Mouse (Mus musculus) embryonic facial prominence, embryonic 13.5 days (tissue): ENCODE data around the gene Rapgef6. TPM values are rescaled to one million over a fixed set of nuclear protein-coding genes. Genes with fewer than 3 reads are reported as not detected.

Experiments
- ATAC-seq: fragments of 200-750 bp; cut with Nextera tagmentation; 2 replicates; pipeline ENCODE4 v1.8.0; 2017; ENCODE audit warnings: low read depth; ENCODE audit not compliant: insufficient number of reproducible peaks, insufficient read depth, low FRiP score, low TSS enrichment
- H3K27ac ChIP-seq: fragments of 300-500 bp; sonication (generic); 2 replicates; pipeline ENCODE4 v1.5.1; 2015; ENCODE audit warnings: moderate library complexity, mild to moderate bottlenecking, inconsistent platforms
- H3K27me3 ChIP-seq: fragments of 300-500 bp; sonication (generic); 2 replicates; pipeline ENCODE4 v1.6.1; 2015; ENCODE audit warnings: mild to moderate bottlenecking, inconsistent platforms
- H3K36me3 ChIP-seq: fragments of 300-500 bp; sonication (generic); 2 replicates; pipeline ENCODE4 v1.6.1; 2015; ENCODE audit warnings: mild to moderate bottlenecking, inconsistent platforms
- H3K4me1 ChIP-seq: fragments of 300-500 bp; sonication (generic); 2 replicates; pipeline ENCODE4 v1.6.1; 2015; ENCODE audit warnings: inconsistent platforms
- H3K4me2 ChIP-seq: fragments of 300-500 bp; sonication (generic); 2 replicates; pipeline ENCODE4 v1.6.1; 2015; ENCODE audit warnings: moderate library complexity, mild to moderate bottlenecking, inconsistent platforms
- H3K4me3 ChIP-seq: fragments of 300-500 bp; sonication (generic); 2 replicates; pipeline ENCODE4 v1.5.1; 2015; ENCODE audit warnings: mild to moderate bottlenecking, inconsistent platforms
- H3K9ac ChIP-seq: fragments of 300-500 bp; sonication (generic); 2 replicates; pipeline ENCODE4 v1.6.1; 2015; ENCODE audit warnings: mild to moderate bottlenecking, inconsistent platforms
- H3K9me3 ChIP-seq: fragments of 300-500 bp; sonication (generic); 2 replicates; pipeline ENCODE4 v1.6.1; 2016; ENCODE audit warnings: inconsistent platforms
- WGBS: fragments of 180-500 bp; shearing (Covaris S2); methylation state at CpG from one replicate; pipeline ENCODE4 v1.1.7; 2015; ENCODE audit warnings: mixed read lengths; 5-methylcytosine and 5-hydroxymethylcytosine counted together
- polyA plus RNA-seq: library from polyadenylated mRNA; unstranded; fragments of >200 nt; fragmentation: Nextera tagmentation; extraction: Ambion mirVana; gene quantifications from 2 replicates; pipeline ENCODE4 v1.2.1, GENCODE M21; 2015

Rapgef6 gene
- polyA plus RNA-seq, 1 experiment from 2014 or later = 40.5 TPM

GRCm38 (mm10) chr11:54724353-54725034 is 201.8 kb downstream of the Rapgef6 start:
- no peaks in the 10 kb centered on the region for H3K27me3 ChIP-seq
- H3K4me2 ChIP-seq = no peak overlapping the region
- 90% methylated on average over 4 of the region's 4 CpGs for WGBS
- no peaks in the 10 kb centered on the region for H3K9me3 ChIP-seq
- H3K36me3 ChIP-seq = peaks cover 70% of the 10 kb centered on the region
- H3K4me1 ChIP-seq = no peaks in the 10 kb centered on the region
- H3K27ac ChIP-seq = no peak overlapping the region
- no peak overlapping the region for H3K9ac ChIP-seq
- no peak for ATAC-seq
- H3K4me3 ChIP-seq = no peak overlapping the region

GRCm38 (mm10) chr11:54726571-54727062 is 204.0 kb downstream of the Rapgef6 start:
- Histone ChIP-seq H3K27me3 (no peaks in the 10 kb centered on the region), H3K4me1 (no peaks in the 10 kb centered on the region), H3K4me2 (no peak overlapping the region), H3K4me3 (no peak overlapping the region), H3K27ac (no peak overlapping the region), H3K9ac (no peak overlapping the region), H3K9me3 (no peaks in the 10 kb centered on the region), H3K36me3 (peaks cover 55% of the 10 kb centered on the region)
- no peak for ATAC-seq
- WGBS = 86% methylated on average over 3 of the region's 3 CpGs

GRCm38 (mm10) chr11:54727327-54727901 is 204.8 kb downstream of the Rapgef6 start:
- H3K9me3 ChIP-seq = no peaks in the 10 kb centered on the region
- no peak overlapping the region for H3K9ac ChIP-seq
- no peak overlapping the region for H3K4me2 ChIP-seq
- no peak overlapping the region for H3K4me3 ChIP-seq
- 81% methylated on average over 5 of the region's 5 CpGs for WGBS
- no peaks in the 10 kb centered on the region for H3K27me3 ChIP-seq
- H3K4me1 ChIP-seq = no peaks in the 10 kb centered on the region
- ATAC-seq = no peak
- H3K27ac ChIP-seq = no peak overlapping the region
- peaks cover 47% of the 10 kb centered on the region for H3K36me3 ChIP-seq

- Histone ChIP-seq H3K27me3 (no peaks in the 10 kb centered on the region), H3K4me3 (no peak overlapping the region), H3K36me3 (peaks cover 39% of the 10 kb centered on the region), H3K9ac (no peak overlapping the region), H3K4me1 (no peaks in the 10 kb centered on the region), H3K9me3 (no peaks in the 10 kb centered on the region), H3K27ac (no peak overlapping the region), H3K4me2 (no peak overlapping the region)
- no peak for ATAC-seq
- 87% methylated on average over 2 of the region's 2 CpGs for WGBS
Measured at GRCm38 (mm10) chr11:54728371-54728770, 205.7 kb downstream of the Rapgef6 start.

GRCm38 (mm10) chr11:54729311-54729710 is 206.7 kb downstream of the Rapgef6 start:
- no peaks in the 10 kb centered on the region for H3K27me3 ChIP-seq
- peaks cover 38% of the 10 kb centered on the region for H3K36me3 ChIP-seq
- no peak overlapping the region for H3K4me3 ChIP-seq
- no peak overlapping the region for H3K4me2 ChIP-seq
- 86% methylated on average over 3 of the region's 3 CpGs for WGBS
- no peak for ATAC-seq
- H3K9ac ChIP-seq = no peak overlapping the region
- H3K9me3 ChIP-seq = no peaks in the 10 kb centered on the region
- no peak overlapping the region for H3K27ac ChIP-seq
- no peaks in the 10 kb centered on the region for H3K4me1 ChIP-seq

GRCm38 (mm10) chr11:54730931-54731330 is 208.3 kb downstream of the Rapgef6 start:
- H3K4me3 ChIP-seq = no peak overlapping the region
- no peaks in the 10 kb centered on the region for H3K27me3 ChIP-seq
- H3K36me3 ChIP-seq = peaks cover 47% of the 10 kb centered on the region
- H3K4me1 ChIP-seq = no peaks in the 10 kb centered on the region
- H3K9ac ChIP-seq = no peak overlapping the region
- H3K27ac ChIP-seq = no peak overlapping the region
- no peaks in the 10 kb centered on the region for H3K9me3 ChIP-seq
- WGBS = 88% methylated on average over 5 of the region's 5 CpGs
- H3K4me2 ChIP-seq = no peak overlapping the region
- no peak for ATAC-seq

GRCm38 (mm10) chr11:54731367-54731766 is 208.7 kb downstream of the Rapgef6 start:
- H3K4me3 ChIP-seq = no peak overlapping the region
- H3K9ac ChIP-seq = no peak overlapping the region
- no peaks in the 10 kb centered on the region for H3K9me3 ChIP-seq
- peaks cover 47% of the 10 kb centered on the region for H3K36me3 ChIP-seq
- H3K27me3 ChIP-seq = no peaks in the 10 kb centered on the region
- no peak overlapping the region for H3K4me2 ChIP-seq
- 89% methylated on average over 7 of the region's 7 CpGs for WGBS
- H3K27ac ChIP-seq = no peak overlapping the region
- H3K4me1 ChIP-seq = no peaks in the 10 kb centered on the region
- no peak for ATAC-seq

GRCm38 (mm10) chr11:54733546-54733945 is 210.9 kb downstream of the Rapgef6 start:
- no peak overlapping the region for H3K4me3 ChIP-seq
- no peak overlapping the region for H3K9ac ChIP-seq
- no peaks in the 10 kb centered on the region for H3K4me1 ChIP-seq
- H3K36me3 ChIP-seq = peaks cover 30% of the 10 kb centered on the region
- H3K4me2 ChIP-seq = no peak overlapping the region
- WGBS = 76% methylated on average over 7 of the region's 7 CpGs
- no peak overlapping the region for H3K27ac ChIP-seq
- ATAC-seq = no peak
- H3K27me3 ChIP-seq = no peaks in the 10 kb centered on the region
- no peaks in the 10 kb centered on the region for H3K9me3 ChIP-seq

- Histone ChIP-seq H3K4me3 (no peak overlapping the region), H3K27ac (no peak overlapping the region), H3K9me3 (no peaks in the 10 kb centered on the region), H3K4me1 (no peaks in the 10 kb centered on the region), H3K4me2 (no peak overlapping the region), H3K36me3 (peaks cover 37% of the 10 kb centered on the region), H3K9ac (no peak overlapping the region), H3K27me3 (no peaks in the 10 kb centered on the region)
- ATAC-seq = no peak
- 79% methylated on average over 1 of the region's 1 CpGs for WGBS
Measured at GRCm38 (mm10) chr11:54735114-54735513, 212.5 kb downstream of the Rapgef6 start.

- no peak for ATAC-seq
- H3K36me3 ChIP-seq = peaks cover 45% of the 10 kb centered on the region
Measured at GRCm38 (mm10) chr11:54736903-54737302, 214.3 kb downstream of the Rapgef6 start.

GRCm38 (mm10) chr11:54739012-54739750 is 216.5 kb downstream of the Rapgef6 start:
- no peak overlapping the region for H3K4me2 ChIP-seq
- ATAC-seq = no peak
- H3K9ac ChIP-seq = no peak overlapping the region
- peaks cover 49% of the 10 kb centered on the region for H3K36me3 ChIP-seq
- no peaks in the 10 kb centered on the region for H3K27me3 ChIP-seq
- H3K4me3 ChIP-seq = no peak overlapping the region
- H3K4me1 ChIP-seq = no peaks in the 10 kb centered on the region
- WGBS = 91% methylated on average over 4 of the region's 4 CpGs
- H3K27ac ChIP-seq = no peak overlapping the region
- no peaks in the 10 kb centered on the region for H3K9me3 ChIP-seq

More at GRCm38 (mm10) chr11:54736903-54737302, 214.3 kb downstream of the Rapgef6 start:
- Histone ChIP-seq H3K9me3 (no peaks in the 10 kb centered on the region), H3K4me1 (no peaks in the 10 kb centered on the region), H3K27ac (no peak overlapping the region), H3K27me3 (no peaks in the 10 kb centered on the region), H3K4me2 (no peak overlapping the region), H3K9ac (no peak overlapping the region), H3K4me3 (no peak overlapping the region)
- 84% methylated on average over 5 of the region's 5 CpGs for WGBS

- Histone ChIP-seq H3K4me3 (no peak overlapping the region), H3K9me3 (no peaks in the 10 kb centered on the region), H3K4me1 (no peaks in the 10 kb centered on the region), H3K4me2 (no peak overlapping the region), H3K27ac (no peak overlapping the region), H3K9ac (no peak overlapping the region), H3K36me3 (peaks cover 30% of the 10 kb centered on the region), H3K27me3 (no peaks in the 10 kb centered on the region)
- no peak for ATAC-seq
- WGBS = 91% methylated on average over 2 of the region's 2 CpGs
Measured at GRCm38 (mm10) chr11:54741330-54741729, 218.7 kb downstream of the Rapgef6 start.
